Mouse (Mus musculus) limb, embryonic 11.5 days (tissue): ENCODE measurements around the gene Decr2. TPM values are rescaled to one million over a fixed set of nuclear protein-coding genes. Genes with fewer than 3 reads are reported as not detected.

ENCODE experiments used
- ATAC-seq: fragments of 200-750 bp; cut with Nextera tagmentation; 2 replicates; pipeline ENCODE4 v1.8.0; 2017; ENCODE audit warnings: low read depth; ENCODE audit not compliant: insufficient number of reproducible peaks, low FRiP score, low TSS enrichment
- DNase-seq: peaks from one replicate; pipeline ENCODE4 v3.0.0-alpha.2; 2015; ENCODE audit warnings: low spot score
- H3K27ac ChIP-seq: fragments of 300-500 bp; sonication (generic); replicated peaks from 2 replicates; pipeline ENCODE4 v1.5.1; 2014; ENCODE audit warnings: low read depth, mild to moderate bottlenecking, low read length
- H3K27me3 ChIP-seq: fragments of 300-500 bp; sonication (generic); 2 replicates; pipeline ENCODE4 v1.6.1; 2014; ENCODE audit warnings: mild to moderate bottlenecking, low read length, mixed read lengths; ENCODE audit not compliant: control insufficient read depth, insufficient read depth
- H3K36me3 ChIP-seq: fragments of 300-500 bp; sonication (generic); 2 replicates; pipeline ENCODE4 v1.6.1; 2014; ENCODE audit warnings: mild to moderate bottlenecking, low read length, moderate library complexity, mixed read lengths; ENCODE audit not compliant: control insufficient read depth, insufficient read depth
- H3K4me1 ChIP-seq: fragments of 300-500 bp; sonication (generic); 2 replicates; pipeline ENCODE4 v1.6.1; 2014; ENCODE audit warnings: low read length, mixed read lengths; ENCODE audit not compliant: control insufficient read depth, insufficient read depth
- H3K4me2 ChIP-seq: fragments of 300-500 bp; sonication (generic); 2 replicates; pipeline ENCODE4 v1.6.1; 2014; ENCODE audit warnings: low read depth, mild to moderate bottlenecking, moderate library complexity; ENCODE audit not compliant: severe bottlenecking
- H3K4me3 ChIP-seq: fragments of 300-500 bp; sonication (generic); 2 replicates; pipeline ENCODE4 v1.5.1; 2014; ENCODE audit warnings: low read depth, low read length
- H3K9ac ChIP-seq: fragments of 300-500 bp; sonication (generic); 2 replicates; pipeline ENCODE4 v1.6.1; 2014; ENCODE audit warnings: mild to moderate bottlenecking, low read length
- H3K9me3 ChIP-seq: fragments of 300-500 bp; sonication (generic); 2 replicates; pipeline ENCODE4 v1.6.1; 2016; ENCODE audit warnings: low read length; ENCODE audit not compliant: control insufficient read depth
- WGBS: fragments of 180-500 bp; shearing (Covaris S2); extraction: QIAGEN DNeasy Blood & Tissue Kit; methylation state at CpG from one replicate; pipeline ENCODE4 v1.1.7; 2014; 5-methylcytosine and 5-hydroxymethylcytosine counted together
- polyA plus RNA-seq: library from polyadenylated mRNA; unstranded; fragments of >200 nt; fragmentation: Nextera tagmentation; extraction: Ambion mirVana; gene quantifications from 2 replicates; pipeline ENCODE4 v1.2.1, GENCODE M21; 2014

Decr2 gene
- polyA plus RNA-seq, 1 experiment from 2014 or later = 19.0 TPM

DNA sequence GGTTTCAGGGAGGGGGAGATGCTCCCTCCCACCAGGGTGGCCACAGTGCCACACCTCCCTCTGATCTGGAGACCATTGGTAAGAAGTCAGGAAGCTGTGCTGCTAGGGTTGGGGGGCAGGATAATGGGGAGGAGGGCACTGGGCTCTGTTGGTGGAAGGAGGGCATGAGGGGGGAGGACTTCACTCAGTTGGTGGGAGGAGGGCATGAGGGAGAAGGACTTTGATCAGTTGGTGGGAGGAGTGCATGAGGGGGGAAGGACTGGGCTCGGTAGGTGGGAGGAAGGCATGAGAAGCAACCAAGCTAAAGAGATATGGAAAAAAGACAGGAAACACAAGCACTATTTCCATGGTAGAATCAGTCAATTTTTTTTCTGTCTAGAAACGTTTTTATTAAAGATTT, 9.3 kb downstream of the Decr2 start:
- H3K27me3 ChIP-seq = no peaks in the 10 kb centered on the region
- H3K27ac ChIP-seq = no peak overlapping the region
- no peak overlapping the region for H3K4me3 ChIP-seq
- no peaks in the 10 kb centered on the region for H3K9me3 ChIP-seq
- no peak overlapping the region for H3K9ac ChIP-seq
- H3K36me3 ChIP-seq = peaks cover 3% of the 10 kb centered on the region; the same call in 1 of the 2 replicates
- WGBS = 42% methylated on average over 2 of the region's 2 CpGs
- no peaks in the 10 kb centered on the region for H3K4me1 ChIP-seq
- ATAC-seq (no peak), DNase-seq (no peak)
- no peak overlapping the region for H3K4me2 ChIP-seq

DNA sequence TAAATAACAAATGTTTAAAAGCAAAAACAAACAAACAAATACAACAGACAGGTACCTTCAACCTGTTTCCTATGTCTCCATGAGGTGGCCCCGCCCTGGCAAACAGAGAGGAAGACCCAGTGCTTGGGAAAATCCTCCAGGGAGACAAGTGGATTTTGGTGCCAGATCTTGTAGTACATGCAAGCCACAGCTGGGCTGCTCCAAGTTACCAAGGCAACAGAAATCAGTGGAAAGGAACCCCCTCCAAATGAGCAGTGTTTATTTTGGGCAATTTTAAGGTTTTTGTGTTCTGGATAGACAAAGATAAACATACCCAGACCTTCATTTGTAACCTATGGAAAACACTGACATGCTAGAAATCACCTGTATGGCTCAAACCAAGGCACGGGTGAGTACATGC, 11.3 kb downstream of the Decr2 start:
- Histone ChIP-seq H3K9ac (no peak overlapping the region), H3K36me3 (peaks cover 2% of the 10 kb centered on the region; the same call in 1 of the 2 replicates), H3K4me2 (no peak overlapping the region), H3K4me3 (no peak overlapping the region), H3K9me3 (no peaks in the 10 kb centered on the region), H3K27ac (no peak overlapping the region), H3K4me1 (no peaks in the 10 kb centered on the region), H3K27me3 (no peaks in the 10 kb centered on the region)
- DNase-seq (no peak), ATAC-seq (no peak)
- 86% methylated on average over 2 of the region's 2 CpGs for WGBS

DNA sequence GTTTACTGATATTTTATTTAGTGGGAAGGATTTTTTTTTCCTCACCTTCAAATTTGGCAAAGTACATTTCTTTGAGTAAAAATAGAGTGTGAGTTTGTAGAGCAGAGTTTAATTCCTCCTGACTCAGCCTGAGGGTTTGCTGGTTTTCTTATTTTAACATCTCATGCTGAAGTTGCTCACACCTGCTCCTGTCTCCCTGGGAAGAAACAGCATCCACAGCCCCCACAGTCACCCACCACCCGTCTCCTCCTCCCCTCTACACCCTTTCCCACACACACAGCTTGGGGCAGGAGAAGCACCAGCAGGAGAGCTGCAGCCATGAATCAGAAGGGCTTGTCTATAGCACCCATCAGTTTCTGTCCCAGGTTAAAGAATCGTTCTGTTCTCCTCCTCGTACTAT, 14.9 kb downstream of the Decr2 start:
- Histone ChIP-seq H3K4me2 (no peak overlapping the region), H3K27ac (no peak overlapping the region), H3K27me3 (no peaks in the 10 kb centered on the region), H3K4me3 (no peak overlapping the region), H3K36me3 (no peaks in the 10 kb centered on the region), H3K9me3 (no peaks in the 10 kb centered on the region), H3K4me1 (no peaks in the 10 kb centered on the region), H3K9ac (no peak overlapping the region)
- ATAC-seq (no peak), DNase-seq (no peak)
- WGBS = 63% methylated on average over 3 of the region's 3 CpGs

DNA sequence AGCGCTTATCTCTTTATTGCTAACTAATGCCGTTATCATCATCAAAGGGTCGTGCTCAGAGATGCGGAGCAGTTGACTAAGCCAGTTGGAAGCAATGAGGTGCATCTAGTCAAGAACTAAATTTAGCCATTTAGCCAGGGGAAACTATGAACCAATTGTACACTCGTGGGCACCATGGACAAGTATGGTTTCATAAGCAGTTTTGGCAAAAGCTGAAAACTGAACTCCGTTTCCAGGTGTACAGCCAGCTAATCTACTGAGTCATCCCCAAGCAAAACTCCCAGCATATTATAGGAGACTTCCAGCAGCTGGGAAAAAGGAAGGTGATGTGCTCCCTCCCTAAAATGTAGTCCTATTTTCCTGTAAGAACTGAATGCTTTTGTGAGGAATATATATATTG, 20.0 kb downstream of the Decr2 start:
- Histone ChIP-seq H3K36me3 (no peaks in the 10 kb centered on the region; the same call in 1 of the 2 replicates), H3K4me3 (peak overlapping the region; percentile 82; the same call in 1 of the 2 replicates), H3K4me2 (peak overlapping the region; percentile 99), H3K4me1 (peaks cover 23% of the 10 kb centered on the region), H3K27me3 (no peaks in the 10 kb centered on the region), H3K27ac (no peak overlapping the region), H3K9me3 (no peaks in the 10 kb centered on the region), H3K9ac (no peak overlapping the region)
- WGBS = 32% methylated on average over 6 of the region's 6 CpGs
- ATAC-seq = no peak
- DNase-seq = no peak

DNA sequence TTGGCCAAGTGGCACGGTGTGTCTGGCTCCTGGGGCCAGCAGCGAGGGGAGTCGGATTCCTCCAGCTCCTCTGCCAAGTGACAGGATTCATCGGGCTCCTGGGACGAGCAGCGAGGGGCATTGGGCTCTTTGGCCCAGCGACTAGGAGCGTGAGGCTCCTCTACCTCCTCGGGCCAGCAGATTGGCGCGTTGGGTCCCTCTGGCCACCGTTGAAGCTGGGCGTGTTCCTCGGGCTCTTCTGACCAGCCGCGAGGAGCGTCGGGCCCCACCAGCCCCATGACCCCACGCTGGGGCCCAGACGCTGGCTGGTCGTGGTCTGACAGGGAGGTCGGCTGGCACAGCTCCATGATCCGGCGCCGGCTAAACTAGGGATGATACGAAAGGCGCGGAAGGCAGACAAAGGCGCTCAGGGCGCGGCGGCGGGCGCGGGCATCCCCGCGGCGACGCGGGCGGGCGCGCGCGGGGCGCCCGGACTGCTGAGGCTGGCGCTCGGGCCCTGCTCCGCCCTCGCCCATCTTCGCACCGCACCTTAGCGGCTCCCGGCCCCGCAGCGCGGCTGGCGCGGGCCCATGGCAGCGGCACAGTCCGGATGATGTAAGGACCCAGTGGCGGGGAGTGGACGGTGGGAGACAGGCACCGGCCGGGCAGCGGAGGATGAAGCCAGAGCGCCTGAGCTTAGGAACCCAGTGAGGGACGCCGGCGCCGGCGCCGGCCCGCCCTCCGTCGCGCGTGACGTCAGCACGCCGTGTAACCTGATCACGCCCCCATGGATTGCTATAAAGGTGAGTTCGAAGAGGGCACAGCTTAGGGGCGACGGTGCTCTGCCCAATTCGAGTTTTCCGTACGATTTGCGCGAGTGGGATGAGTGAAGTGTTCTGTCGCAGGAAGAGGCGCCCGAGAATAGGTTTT, 21.1 kb downstream of the Decr2 start, which contains the start of gene Rab11fip3:
Gene Rab11fip3 (minus strand): TSS at position 725 of the 909 bp plus-strand sequence.
- under 1% methylated on average over 89 of the region's 94 CpGs for WGBS
- H3K9ac ChIP-seq = peak within 1 kb of the TSS; percentile 89
- peak; percentile 94 for DNase-seq
- peak within 1 kb of the TSS; percentile 99 for H3K4me2 ChIP-seq
- peak within 1 kb of the TSS; percentile 82 for H3K4me3 ChIP-seq
- no peaks in the 10 kb centered on the region for H3K27me3 ChIP-seq
- 0 out of 2 replicates have a peak within 1 kb of the TSS, but pooled peaks have one; percentile 4 for H3K27ac ChIP-seq
- H3K9me3 ChIP-seq = no peaks in the 10 kb centered on the region
- peak; percentile 92 for ATAC-seq
- no peaks in the 10 kb centered on the region; the same call in 1 of the 2 replicates for H3K36me3 ChIP-seq
- peaks cover 26% of the 10 kb centered on the region for H3K4me1 ChIP-seq

DNA sequence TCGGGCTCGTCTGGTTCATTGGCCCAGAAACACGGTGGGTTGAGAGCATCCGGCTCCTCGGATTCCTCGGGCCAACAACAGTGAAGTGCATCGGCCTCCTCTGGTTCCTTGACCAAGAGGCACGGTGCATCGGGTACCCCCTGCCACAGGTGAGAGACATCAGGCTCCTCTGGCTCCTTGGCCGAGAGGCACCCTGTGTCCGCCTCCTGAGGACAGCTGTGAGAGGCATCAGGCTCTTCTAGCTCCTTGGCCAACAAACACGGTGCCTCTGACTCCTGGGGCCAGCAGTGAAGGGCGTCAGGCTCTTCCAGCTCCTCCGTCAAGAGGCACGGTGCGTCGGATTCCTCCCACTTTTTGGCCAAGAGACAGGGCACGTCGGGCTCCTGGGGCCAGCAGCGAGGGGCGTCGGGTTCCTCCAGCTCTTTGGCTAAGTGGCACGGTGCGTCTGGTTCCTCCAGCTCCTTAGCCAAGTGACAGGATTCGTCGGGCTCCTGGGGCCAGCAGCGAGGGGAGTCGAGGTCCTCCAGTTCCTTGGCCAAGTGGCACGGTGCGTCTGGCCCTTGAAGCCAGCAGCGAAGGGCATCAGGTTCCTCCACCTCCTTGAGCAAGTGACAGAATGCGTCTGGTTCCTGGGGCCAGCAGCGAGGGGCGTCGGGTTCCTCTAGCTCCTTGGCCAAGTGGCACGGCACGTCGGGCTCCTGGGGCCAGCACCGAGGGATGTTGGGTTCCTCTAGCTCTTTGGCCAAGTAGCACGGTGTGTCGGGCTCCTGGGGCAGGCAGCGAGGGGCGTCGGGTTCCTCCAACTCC, 21.9 kb downstream of the Decr2 start:
- Histone ChIP-seq H3K9ac (peak overlapping the region; percentile 89), H3K4me2 (peak overlapping the region; percentile 99), H3K9me3 (no peaks in the 10 kb centered on the region), H3K4me1 (peaks cover 26% of the 10 kb centered on the region), H3K4me3 (peak overlapping the region; percentile 82), H3K27ac (no peak overlapping the region), H3K27me3 (no peaks in the 10 kb centered on the region), H3K36me3 (no peaks in the 10 kb centered on the region; the same call in 1 of the 2 replicates)
- peak; percentile 41 for DNase-seq
- ATAC-seq = no peak
- 1% methylated on average over 44 of the region's 44 CpGs for WGBS

DNA sequence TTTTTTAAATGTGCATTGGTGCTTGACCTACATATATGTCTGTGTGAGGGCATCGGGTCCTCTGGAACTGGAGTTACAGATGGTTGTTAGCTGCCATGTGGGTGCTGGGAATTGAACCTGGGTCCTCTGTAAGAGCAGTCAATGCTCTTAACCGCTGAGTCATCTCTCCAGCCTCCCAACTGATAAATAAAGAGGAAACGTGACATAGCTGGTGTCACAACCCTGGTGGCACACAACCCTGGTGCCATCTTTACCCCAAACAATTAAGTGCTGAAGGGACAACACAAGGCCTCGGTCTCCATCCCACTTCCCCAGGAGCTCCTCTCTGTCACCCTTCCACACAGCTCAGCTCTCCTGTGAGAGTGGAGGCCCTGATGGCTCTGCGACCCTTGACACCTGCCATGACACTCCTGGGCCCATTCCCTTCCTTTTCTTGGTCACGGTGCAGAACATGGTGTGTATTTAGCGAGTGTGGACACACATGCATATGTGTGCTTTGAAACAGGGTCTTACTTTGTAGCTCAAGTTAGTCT, 23.6 kb downstream of the Decr2 start:
- H3K36me3 ChIP-seq = no peaks in the 10 kb centered on the region; the same call in 1 of the 2 replicates

DNA sequence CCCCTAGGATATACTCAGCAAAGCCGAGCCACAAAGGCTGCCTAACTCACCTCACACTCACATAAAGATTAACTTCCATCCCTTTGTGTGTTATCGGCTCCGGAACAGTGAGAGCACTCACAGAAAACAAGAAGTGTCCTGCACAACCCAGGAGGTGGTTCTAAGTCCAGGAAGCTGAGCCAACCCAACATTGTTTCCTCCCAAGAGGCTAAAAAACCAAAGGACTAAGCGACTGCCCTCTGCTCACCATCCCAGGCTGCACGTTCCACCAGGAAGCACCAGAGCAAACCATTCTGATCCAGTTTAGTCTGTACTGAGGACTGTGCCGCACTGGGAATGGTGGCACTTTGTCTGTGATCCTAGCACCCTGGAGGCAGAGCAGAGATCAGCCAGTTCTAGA, 25.2 kb downstream of the Decr2 start:
- H3K27ac ChIP-seq = no peak overlapping the region
- ATAC-seq (no peak), DNase-seq (no peak)
- no peaks in the 10 kb centered on the region; the same call in 1 of the 2 replicates for H3K36me3 ChIP-seq
- no peaks in the 10 kb centered on the region for H3K27me3 ChIP-seq
- no peak overlapping the region for H3K4me2 ChIP-seq
- WGBS = 84% methylated on average over 6 of the region's 6 CpGs
- H3K9me3 ChIP-seq = no peaks in the 10 kb centered on the region
- peaks cover 26% of the 10 kb centered on the region for H3K4me1 ChIP-seq
- no peak overlapping the region for H3K4me3 ChIP-seq
- peak overlapping the region; percentile 35; the same call in 1 of the 2 replicates for H3K9ac ChIP-seq

More for the DNA sequence above, 23.6 kb downstream of the Decr2 start:
- Histone ChIP-seq H3K27me3 (no peaks in the 10 kb centered on the region), H3K9me3 (no peaks in the 10 kb centered on the region), H3K27ac (no peak overlapping the region), H3K9ac (no peak overlapping the region), H3K4me1 (peaks cover 26% of the 10 kb centered on the region), H3K4me3 (peak overlapping the region; percentile 82), H3K4me2 (peak overlapping the region; percentile 99)
- WGBS = 95% methylated on average over 7 of the region's 7 CpGs
- DNase-seq (no peak), ATAC-seq (no peak)
